Mouse (Mus musculus) kidney, embryonic 16.5 days (tissue): ENCODE results near the gene Iqgap2. TPM values are rescaled to one million over a fixed set of nuclear protein-coding genes. Genes with fewer than 3 reads are reported as not detected.
A peak's percentile ranks its signal among the peaks of the same experiment; 100 is the strongest.

Experiments used
- ATAC-seq: fragments of 200-750 bp; cut with Nextera tagmentation; 2 replicates; pipeline ENCODE4 v1.8.0; 2017; ENCODE audit warnings: moderate TSS enrichment; ENCODE audit not compliant: low FRiP score, low TSS enrichment
- H3K27ac ChIP-seq: fragments of 300-500 bp; sonication (generic); 2 replicates; pipeline ENCODE4 v1.5.1; 2014; ENCODE audit warnings: low read length
- H3K27me3 ChIP-seq: fragments of 300-500 bp; sonication (generic); 2 replicates; pipeline ENCODE4 v1.6.1; 2014; ENCODE audit warnings: low read length, control low read depth, mixed read lengths; ENCODE audit not compliant: insufficient read depth
- H3K36me3 ChIP-seq: fragments of 300-500 bp; sonication (generic); 2 replicates; pipeline ENCODE4 v1.6.1; 2014; ENCODE audit warnings: low read length, control low read depth, mixed read lengths; ENCODE audit not compliant: insufficient read depth
- H3K4me1 ChIP-seq: fragments of 300-500 bp; sonication (generic); 2 replicates; pipeline ENCODE4 v1.6.1; 2014; ENCODE audit warnings: low read length, control low read depth, mixed read lengths; ENCODE audit not compliant: insufficient read depth
- H3K4me2 ChIP-seq: fragments of 300-500 bp; sonication (generic); replicated peaks from 2 replicates; pipeline ENCODE4 v1.6.1; 2014; ENCODE audit warnings: low read depth, low read length
- H3K4me3 ChIP-seq: fragments of 300-500 bp; sonication (generic); 2 replicates; pipeline ENCODE4 v1.5.1; 2014; ENCODE audit warnings: mild to moderate bottlenecking, low read length
- H3K9ac ChIP-seq: fragments of 300-500 bp; sonication (generic); replicated peaks from 2 replicates; pipeline ENCODE4 v1.6.1; 2014; ENCODE audit warnings: low read length
- H3K9me3 ChIP-seq: fragments of 300-500 bp; sonication (generic); 2 replicates; pipeline ENCODE4 v1.6.1; 2016; ENCODE audit warnings: low read length, control low read depth
- WGBS: fragments of 180-500 bp; shearing (Covaris S2); extraction: QIAGEN DNeasy Blood & Tissue Kit; methylation state at CpG from one replicate; pipeline ENCODE4 v1.1.7; 2014; 5-methylcytosine and 5-hydroxymethylcytosine counted together
- polyA plus RNA-seq: library from polyadenylated mRNA; unstranded; fragments of >200 nt; fragmentation: Nextera tagmentation; extraction: Ambion mirVana; gene quantifications from 2 replicates; pipeline ENCODE4 v1.2.1, GENCODE M21; 2015

The Iqgap2 gene
- polyA plus RNA-seq, 1 experiment from 2014 or later = 10.5 TPM

DNA sequence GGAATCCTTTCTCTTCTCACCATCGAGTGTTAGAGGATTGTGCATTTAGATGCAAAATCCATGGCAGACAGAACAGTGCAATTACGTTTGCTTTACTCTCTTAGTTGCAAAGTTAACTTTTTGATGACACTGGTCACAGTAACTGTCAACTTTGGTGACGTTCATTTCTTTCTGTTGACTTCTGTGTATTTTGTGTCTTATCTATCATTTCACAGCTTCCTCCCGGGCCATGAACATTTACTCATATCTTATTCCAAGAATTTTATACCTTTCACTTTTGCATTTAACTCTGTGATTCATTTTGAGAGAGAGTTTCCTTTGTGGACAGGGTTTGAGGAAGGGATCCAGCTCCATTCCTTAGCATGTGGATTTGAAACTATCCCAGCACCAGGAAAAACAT, 238.0 kb downstream of the Iqgap2 start:
- no peak overlapping the region for H3K27ac ChIP-seq
- H3K4me2 ChIP-seq = no peak overlapping the region
- H3K36me3 ChIP-seq = no peaks in the 10 kb centered on the region
- 61% methylated on average over 4 of the region's 4 CpGs for WGBS
- 0 out of 2 replicates have a peak, but pooled peaks cover 3% of the 10 kb centered on the region for H3K9me3 ChIP-seq
- H3K9ac ChIP-seq = no peak overlapping the region
- H3K4me1 ChIP-seq = peaks cover 22% of the 10 kb centered on the region
- no peak overlapping the region for H3K4me3 ChIP-seq
- no peak for ATAC-seq
- no peaks in the 10 kb centered on the region for H3K27me3 ChIP-seq

DNA sequence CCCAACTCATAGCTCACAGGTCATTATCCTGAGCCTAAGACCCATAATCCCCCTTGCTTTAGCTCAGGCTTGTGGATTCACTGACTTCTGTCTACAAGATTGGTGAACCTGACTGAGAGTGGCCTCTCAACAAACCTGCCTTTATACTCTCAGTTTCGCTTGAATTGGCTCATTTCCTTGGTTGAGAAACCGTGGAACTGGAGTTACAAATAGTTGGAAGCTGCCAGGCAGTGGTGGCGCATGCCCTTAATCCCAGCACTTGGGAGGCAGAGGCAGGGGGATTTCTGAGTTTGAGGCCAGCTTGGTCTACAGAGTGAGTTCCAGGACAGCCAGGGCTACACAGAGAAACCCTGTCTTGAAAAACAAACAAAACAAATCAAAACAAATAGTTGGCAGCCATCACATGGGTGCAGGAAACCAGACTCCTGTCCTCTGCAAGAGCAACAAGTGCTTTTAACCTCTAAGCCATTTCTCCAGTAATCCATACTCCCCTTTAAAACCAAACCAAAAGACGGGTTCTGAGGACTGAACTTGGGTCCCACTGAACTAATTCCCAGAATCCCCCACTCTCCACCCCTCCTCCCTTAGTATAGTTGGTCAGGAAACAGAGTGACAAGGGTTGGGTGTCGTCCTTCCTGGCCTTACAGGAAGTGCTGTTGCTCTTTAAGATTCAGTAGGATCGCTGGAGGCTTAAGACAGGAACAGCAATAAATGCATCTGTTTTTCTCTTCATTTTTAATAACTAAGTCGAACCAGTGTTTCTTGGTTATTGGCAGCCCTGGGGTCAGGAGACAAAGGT, 239.7 kb downstream of the Iqgap2 start:
- no peak overlapping the region for H3K9ac ChIP-seq

DNA sequence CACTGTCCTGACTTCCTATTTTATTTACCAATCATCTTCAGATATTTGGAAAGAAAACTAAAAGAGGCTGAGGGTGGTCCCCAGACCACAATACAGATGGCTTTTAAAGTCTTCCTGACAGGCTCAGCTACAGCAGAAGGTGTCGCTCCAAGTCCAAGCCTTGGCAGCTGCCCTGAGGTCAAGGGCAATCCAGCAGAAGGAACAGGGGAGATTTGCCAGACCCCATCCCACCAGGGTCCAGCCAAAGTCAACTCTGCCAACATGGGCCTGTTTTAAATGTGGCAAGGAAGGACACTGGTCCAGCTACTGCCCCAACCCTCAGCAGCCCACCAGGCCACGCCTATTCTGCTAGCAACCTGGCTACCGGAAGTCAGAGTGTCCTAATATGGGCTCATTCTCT, 241.8 kb downstream of the Iqgap2 start:
- no peak for ATAC-seq
- WGBS = 84% methylated on average over 3 of the region's 3 CpGs
- no peaks in the 10 kb centered on the region for H3K27me3 ChIP-seq
- H3K4me1 ChIP-seq = peaks cover 27% of the 10 kb centered on the region
- 0 out of 2 replicates have a peak, but pooled peaks cover 3% of the 10 kb centered on the region for H3K9me3 ChIP-seq
- H3K4me3 ChIP-seq = no peak overlapping the region
- no peak overlapping the region for H3K9ac ChIP-seq
- H3K36me3 ChIP-seq = no peaks in the 10 kb centered on the region; the same call in 1 of the 2 replicates
- no peak overlapping the region for H3K4me2 ChIP-seq
- H3K27ac ChIP-seq = no peak overlapping the region

More for the DNA sequence above, 239.7 kb downstream of the Iqgap2 start:
- no peak overlapping the region for H3K27ac ChIP-seq
- no peaks in the 10 kb centered on the region for H3K36me3 ChIP-seq
- H3K4me1 ChIP-seq = peaks cover 19% of the 10 kb centered on the region
- no peak overlapping the region for H3K4me3 ChIP-seq
- 69% methylated on average over 7 of the region's 7 CpGs for WGBS
- H3K4me2 ChIP-seq = no peak overlapping the region
- H3K27me3 ChIP-seq = no peaks in the 10 kb centered on the region
- no peak for ATAC-seq
- 0 out of 2 replicates have a peak, but pooled peaks cover 3% of the 10 kb centered on the region for H3K9me3 ChIP-seq

DNA sequence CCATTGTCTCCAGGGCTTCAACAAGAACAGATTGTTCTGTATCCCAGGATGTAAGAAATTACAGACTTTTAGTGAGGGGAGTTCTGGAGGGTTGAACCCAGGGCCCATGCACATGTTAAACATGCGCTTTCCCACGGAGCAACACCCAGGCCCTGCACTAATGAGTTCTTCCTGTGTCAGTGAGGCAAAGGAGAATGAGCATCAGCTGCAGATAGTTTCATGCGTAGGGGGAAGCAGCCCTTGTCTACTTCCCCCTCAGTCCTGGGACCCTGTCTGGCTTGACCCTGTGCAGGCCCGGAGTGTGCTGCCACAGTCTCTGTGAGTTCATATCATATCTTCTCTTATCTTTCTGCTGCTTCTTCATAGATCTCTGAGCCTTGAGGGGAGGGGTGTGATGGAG, 244.5 kb downstream of the Iqgap2 start:
- 0 out of 2 replicates have a peak, but pooled peaks cover 3% of the 10 kb centered on the region for H3K9me3 ChIP-seq
- peak overlapping the region; percentile 88 for H3K27ac ChIP-seq
- WGBS = 29% methylated on average over 4 of the region's 4 CpGs
- H3K4me2 ChIP-seq = no peak overlapping the region
- no peaks in the 10 kb centered on the region; the same call in 1 of the 2 replicates for H3K36me3 ChIP-seq
- no peak overlapping the region for H3K9ac ChIP-seq
- ATAC-seq = peak; percentile 70
- no peaks in the 10 kb centered on the region for H3K27me3 ChIP-seq
- H3K4me1 ChIP-seq = peaks cover 27% of the 10 kb centered on the region
- H3K4me3 ChIP-seq = no peak overlapping the region

DNA sequence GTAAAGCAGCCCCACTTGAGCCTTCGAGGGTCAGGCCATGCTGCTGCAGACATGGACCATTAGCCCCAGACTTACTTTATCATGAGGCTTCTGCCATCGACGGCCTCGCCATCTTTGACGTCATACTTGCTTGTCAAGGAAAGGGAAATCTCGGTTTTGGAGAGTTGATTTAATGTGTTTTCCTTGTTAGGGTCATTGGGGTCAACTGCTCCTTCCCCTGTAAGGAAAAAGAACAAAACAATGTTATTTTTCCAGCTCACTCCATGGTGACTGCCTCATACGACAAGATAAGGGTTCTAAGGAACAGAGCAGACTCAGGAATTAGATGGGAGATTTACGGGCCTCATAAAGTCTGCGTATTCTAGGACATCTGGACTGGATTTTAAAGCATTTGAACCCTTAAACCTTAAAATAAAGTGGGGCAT, 245.0 kb downstream of the Iqgap2 start:
- no peak overlapping the region for H3K4me2 ChIP-seq
- peak; percentile 85 for ATAC-seq
- peaks cover 26% of the 10 kb centered on the region for H3K4me1 ChIP-seq
- H3K36me3 ChIP-seq = no peaks in the 10 kb centered on the region; the same call in 1 of the 2 replicates
- no peak overlapping the region for H3K4me3 ChIP-seq
- no peaks in the 10 kb centered on the region for H3K27me3 ChIP-seq
- 0 out of 2 replicates have a peak, but pooled peaks cover under 1% of the 10 kb centered on the region for H3K9me3 ChIP-seq
- 15% methylated on average over 9 of the region's 9 CpGs for WGBS
- peak overlapping the region; percentile 88; the same call in 1 of the 2 replicates for H3K27ac ChIP-seq
- no peak overlapping the region for H3K9ac ChIP-seq

DNA sequence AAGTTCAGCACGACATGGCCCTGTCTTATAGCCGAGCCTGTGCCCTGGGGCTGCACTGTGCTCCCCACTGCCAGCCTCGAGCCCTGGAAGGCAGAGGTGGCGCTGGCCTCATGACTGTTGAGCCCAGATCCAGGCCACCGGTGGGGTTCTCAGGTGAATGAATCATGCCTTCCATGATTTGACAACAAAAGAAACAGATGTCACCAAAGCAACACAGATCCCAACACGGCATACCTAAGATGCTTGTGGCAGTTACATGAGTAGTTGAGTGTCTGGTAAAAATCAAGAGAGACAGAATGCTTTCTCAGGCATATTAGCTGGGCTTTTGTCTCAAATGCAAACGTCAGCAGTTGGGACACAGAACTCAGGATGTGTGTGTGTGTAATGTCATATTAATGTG, 248.0 kb downstream of the Iqgap2 start:
- no peak overlapping the region for H3K4me3 ChIP-seq
- no peak overlapping the region for H3K27ac ChIP-seq
- no peak overlapping the region for H3K9ac ChIP-seq
- H3K27me3 ChIP-seq = no peaks in the 10 kb centered on the region
- WGBS = 71% methylated on average over 7 of the region's 7 CpGs
- H3K4me1 ChIP-seq = peaks cover 47% of the 10 kb centered on the region
- no peaks in the 10 kb centered on the region; the same call in 1 of the 2 replicates for H3K36me3 ChIP-seq
- H3K9me3 ChIP-seq = no peaks in the 10 kb centered on the region
- no peak overlapping the region for H3K4me2 ChIP-seq
- no peak for ATAC-seq

DNA sequence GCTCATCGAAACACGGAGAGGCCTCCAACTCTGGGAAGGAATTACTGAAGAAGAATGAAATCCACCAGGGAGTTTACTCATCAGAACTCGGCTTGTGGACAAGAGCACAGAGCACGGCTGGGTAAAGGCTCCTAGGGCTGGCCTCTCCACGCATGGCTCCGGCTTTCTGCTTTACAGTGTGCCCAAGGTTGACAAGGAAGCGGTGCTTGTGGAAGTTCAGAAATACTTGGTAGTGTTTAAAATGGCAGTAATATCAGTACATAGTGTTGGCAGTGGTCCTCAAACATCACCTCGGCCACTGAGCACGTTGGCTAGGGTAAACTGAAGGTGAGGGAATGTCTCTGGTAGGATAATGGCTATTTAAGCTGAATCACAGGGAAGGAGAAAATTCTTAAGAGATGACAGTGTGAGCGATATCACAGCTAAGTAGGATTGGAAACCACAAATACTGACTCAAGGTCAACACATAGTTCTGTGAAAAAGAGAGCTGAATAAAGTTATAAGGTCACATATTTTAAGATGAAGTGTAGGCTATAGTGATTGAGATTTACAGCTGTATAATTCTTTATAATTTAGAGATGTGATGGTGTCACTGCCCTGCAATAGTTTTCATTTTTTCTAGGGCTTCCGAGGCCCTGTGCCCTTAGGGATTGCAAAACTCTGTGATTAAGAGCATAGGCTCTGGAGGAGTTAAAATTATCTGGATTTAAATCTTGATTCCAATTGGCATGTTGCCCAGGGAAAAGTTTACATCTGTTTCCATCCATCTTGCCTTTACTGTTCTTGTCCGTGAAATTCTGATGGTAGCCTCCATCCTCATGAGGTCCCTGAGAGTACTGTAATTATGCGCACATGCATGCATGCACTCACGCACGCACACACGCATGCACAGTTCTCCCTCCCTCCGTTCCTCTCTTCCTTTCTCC, 250.4 kb downstream of the Iqgap2 start:
- no peaks in the 10 kb centered on the region for H3K9me3 ChIP-seq
- no peaks in the 10 kb centered on the region; the same call in 1 of the 2 replicates for H3K36me3 ChIP-seq
- peak; percentile 57 for ATAC-seq
- H3K4me3 ChIP-seq = no peak overlapping the region
- peak overlapping the region; percentile 50; the same call in 1 of the 2 replicates for H3K27ac ChIP-seq
- H3K4me2 ChIP-seq = no peak overlapping the region
- no peaks in the 10 kb centered on the region for H3K27me3 ChIP-seq
- peaks cover 44% of the 10 kb centered on the region for H3K4me1 ChIP-seq
- H3K9ac ChIP-seq = no peak overlapping the region
- 72% methylated on average over 17 of the region's 17 CpGs for WGBS

DNA sequence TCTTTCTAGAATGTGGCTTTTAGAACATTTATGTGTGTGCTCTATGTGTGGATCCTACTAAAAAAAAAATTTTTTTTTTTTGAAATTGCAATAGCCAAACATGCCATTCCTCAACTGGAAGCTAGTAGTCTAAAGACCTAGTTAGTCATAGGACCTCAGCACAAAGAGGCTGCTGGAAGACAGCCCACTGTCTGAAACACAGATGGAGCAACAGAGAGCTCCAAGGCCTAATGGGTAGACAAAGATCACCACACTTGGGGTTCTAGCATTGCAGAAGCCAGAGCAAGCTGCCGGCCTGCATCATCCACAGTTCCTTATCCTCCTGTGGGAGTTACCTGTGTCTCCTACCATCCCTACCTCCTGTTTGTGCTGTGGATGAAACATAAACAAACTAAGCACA, 251.3 kb downstream of the Iqgap2 start:
- Histone ChIP-seq H3K9ac (no peak overlapping the region), H3K27me3 (no peaks in the 10 kb centered on the region), H3K27ac (no peak overlapping the region), H3K36me3 (no peaks in the 10 kb centered on the region), H3K4me2 (no peak overlapping the region), H3K9me3 (no peaks in the 10 kb centered on the region), H3K4me1 (peaks cover 37% of the 10 kb centered on the region), H3K4me3 (no peak overlapping the region)
- 83% methylated on average over 1 of the region's 1 CpGs for WGBS
- no peak for ATAC-seq

DNA sequence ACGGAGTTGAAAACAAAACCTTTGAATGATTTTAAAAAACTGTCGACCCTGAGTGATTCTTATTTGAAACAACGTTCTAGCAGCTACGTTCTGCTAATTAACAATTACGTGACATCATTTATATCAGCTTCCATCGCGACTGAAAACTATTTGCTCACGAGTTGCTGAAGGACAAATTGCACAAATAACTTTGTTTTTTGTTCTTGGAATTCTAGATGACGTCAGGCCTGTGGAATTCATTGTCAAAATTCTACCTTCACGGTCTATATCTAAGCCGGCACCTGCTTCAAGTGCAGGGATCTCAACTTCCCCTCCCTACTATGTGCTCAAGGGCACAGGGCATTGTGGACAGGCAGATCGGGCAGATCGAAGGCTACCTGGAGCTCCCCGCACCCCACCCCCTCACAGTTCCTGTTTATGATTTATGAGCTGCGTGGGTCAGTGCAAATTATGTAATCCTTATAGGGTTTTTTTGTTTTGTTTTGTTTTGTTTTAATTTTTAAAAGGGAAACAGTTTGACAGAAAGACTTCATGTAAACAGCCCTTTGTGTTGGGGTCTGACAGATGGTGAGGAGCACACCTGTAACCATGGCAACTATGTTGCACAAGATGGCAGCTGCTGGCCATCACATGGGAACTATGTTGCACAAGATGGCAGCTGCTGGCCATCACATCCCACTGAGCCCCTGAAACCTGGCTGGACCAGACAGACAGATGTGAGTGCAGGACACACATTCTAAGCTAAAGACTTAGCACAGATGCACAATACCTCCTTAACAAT, 252.2 kb downstream of the Iqgap2 start:
- 49% methylated on average over 15 of the region's 15 CpGs for WGBS
- ATAC-seq = no peak
- Histone ChIP-seq H3K4me1 (peaks cover 37% of the 10 kb centered on the region), H3K27me3 (no peaks in the 10 kb centered on the region), H3K4me2 (no peak overlapping the region), H3K9ac (no peak overlapping the region), H3K9me3 (no peaks in the 10 kb centered on the region), H3K36me3 (no peaks in the 10 kb centered on the region), H3K4me3 (no peak overlapping the region), H3K27ac (peak overlapping the region; percentile 67)
